Mouse (Mus musculus) E14TG2a.4 (cell line): Measurements from ENCODE around the gene Il17re.
A peak's percentile ranks its signal among the peaks of the same experiment; 100 is the strongest.

ENCODE experiments used
- H3K27me3 ChIP-seq: 2 replicates; pipeline ENCODE4 v1.6.1; 2014; ENCODE audit warnings: low read length, control low read depth; ENCODE audit not compliant: insufficient read depth
- H3K36me3 ChIP-seq: 2 replicates; pipeline ENCODE4 v1.6.1; 2014; ENCODE audit warnings: low read length, control low read depth; ENCODE audit not compliant: insufficient read depth
- H3K4me1 ChIP-seq: replicated peaks from 2 replicates; pipeline ENCODE4 v1.6.1; 2014; ENCODE audit warnings: low read depth, low read length, control low read depth
- H3K4me3 ChIP-seq: replicated peaks from 2 replicates; pipeline ENCODE4 v1.5.1; 2014; ENCODE audit warnings: mild to moderate bottlenecking, low read length
- H3K9me3 ChIP-seq: 2 replicates; pipeline ENCODE4 v1.6.1; 2014; ENCODE audit warnings: low read length, control low read depth
- CTCF ChIP-seq: conservative IDR thresholded peaks from 2 replicates; pipeline ENCODE4 v1.5.1; 2014; ENCODE audit warnings: low read length
- NANOG ChIP-seq: IDR thresholded peaks from 2 replicates; pipeline ENCODE4 v1.6.1; 2014; ENCODE audit warnings: borderline replicate concordance, low read length, mixed read lengths
- POU5F1 ChIP-seq: IDR thresholded peaks from 2 replicates; pipeline ENCODE4 v1.6.1; 2014; ENCODE audit warnings: low read length, borderline replicate concordance

Il17re gene

GRCm38 (mm10) chr6:113502801-113503200, 44.5 kb downstream of the Il17re start:
- peaks cover 24% of the 10 kb centered on the region for H3K27me3 ChIP-seq
- H3K4me1 ChIP-seq, result peaks cover 60% of the 10 kb centered on the region
- H3K36me3 ChIP-seq, result no peaks in the 10 kb centered on the region
- H3K9me3 ChIP-seq, result no peaks in the 10 kb centered on the region
- no peak overlapping the region for H3K4me3 ChIP-seq
- TF ChIP-seq POU5F1, result no peak
- no peak for TF ChIP-seq CTCF
- peak; percentile 64; the same call in 1 of the 2 replicates for TF ChIP-seq NANOG

DNA sequence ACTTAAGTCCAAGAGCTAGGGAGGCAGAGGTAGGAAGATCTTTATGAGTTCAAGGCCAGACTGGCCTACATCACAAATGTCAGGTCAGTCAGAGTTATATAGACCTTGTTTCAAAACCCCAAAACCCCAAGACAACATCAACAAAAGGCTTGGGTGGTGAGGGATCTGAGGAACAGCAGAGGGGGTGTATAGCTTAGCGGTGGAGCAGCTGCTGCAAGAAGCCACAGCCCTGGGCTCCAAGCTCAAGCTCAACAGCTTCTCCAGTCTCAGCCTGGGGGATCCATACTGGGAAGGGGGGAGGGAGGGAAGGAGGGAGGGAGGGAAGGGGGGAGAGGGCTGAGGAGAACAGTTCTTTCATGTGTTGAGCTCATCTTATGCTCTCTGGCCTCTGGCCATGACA, 47.4 kb downstream of the Il17re start:
- Histone ChIP-seq H3K27me3 (peaks cover 11% of the 10 kb centered on the region), H3K4me1 (peaks cover 66% of the 10 kb centered on the region), H3K9me3 (no peaks in the 10 kb centered on the region), H3K36me3 (no peaks in the 10 kb centered on the region), H3K4me3 (no peak overlapping the region)
- TF ChIP-seq CTCF (no peak), POU5F1 (no peak), NANOG (no peak)

- Histone ChIP-seq H3K4me3 (no peak overlapping the region), H3K27me3 (no peaks in the 10 kb centered on the region), H3K4me1 (peaks cover 54% of the 10 kb centered on the region), H3K9me3 (no peaks in the 10 kb centered on the region), H3K36me3 (0 out of 2 replicates have a peak, but pooled peaks cover 5% of the 10 kb centered on the region)
- TF ChIP-seq NANOG, result no peak
- no peak for TF ChIP-seq POU5F1
- TF ChIP-seq CTCF, result no peak
Observed at GRCm38 (mm10) chr6:113507130-113507529, 48.8 kb downstream of the Il17re start.

- peaks cover 47% of the 10 kb centered on the region for H3K4me1 ChIP-seq
- H3K27me3 ChIP-seq, result no peaks in the 10 kb centered on the region
- H3K4me3 ChIP-seq, result no peak overlapping the region
- H3K9me3 ChIP-seq, result no peaks in the 10 kb centered on the region
- TF ChIP-seq POU5F1, result no peak
- TF ChIP-seq NANOG, result no peak
- TF ChIP-seq CTCF, result no peak
- H3K36me3 ChIP-seq, result peaks cover 14% of the 10 kb centered on the region
Observed at GRCm38 (mm10) chr6:113508272-113508946, 50.1 kb downstream of the Il17re start.

DNA sequence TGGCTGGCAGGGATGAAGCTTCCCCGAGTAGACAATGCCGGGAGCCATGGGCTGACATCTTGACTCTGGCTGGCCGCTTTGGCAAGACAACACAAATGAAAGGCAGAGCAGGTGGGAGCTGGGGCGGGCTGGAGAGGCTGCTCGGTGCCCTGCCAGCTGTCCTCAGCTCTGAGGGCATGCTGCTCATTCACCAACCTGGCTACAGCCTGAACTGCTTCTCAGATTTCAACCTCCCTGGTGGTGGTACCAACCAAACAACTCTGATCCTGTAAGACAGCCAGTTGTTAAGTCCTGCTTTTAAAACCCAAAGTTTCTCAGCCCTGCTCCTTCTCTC, 50.6 kb downstream of the Il17re start:
- H3K4me1 ChIP-seq, result peaks cover 44% of the 10 kb centered on the region
- TF ChIP-seq POU5F1 (no peak), CTCF (no peak), NANOG (no peak)
- peaks cover 19% of the 10 kb centered on the region for H3K36me3 ChIP-seq

GRCm38 (mm10) chr6:113513944-113514343, 55.7 kb downstream of the Il17re start:
- H3K4me3 ChIP-seq, result no peak overlapping the region
- H3K27me3 ChIP-seq, result no peaks in the 10 kb centered on the region
- no peaks in the 10 kb centered on the region for H3K9me3 ChIP-seq
- H3K36me3 ChIP-seq, result peaks cover 70% of the 10 kb centered on the region
- H3K4me1 ChIP-seq, result peaks cover 7% of the 10 kb centered on the region
- TF ChIP-seq CTCF (no peak), NANOG (no peak), POU5F1 (no peak)

More for the DNA sequence above, 50.6 kb downstream of the Il17re start:
- H3K4me3 ChIP-seq, result no peak overlapping the region
- H3K27me3 ChIP-seq, result no peaks in the 10 kb centered on the region
- no peaks in the 10 kb centered on the region for H3K9me3 ChIP-seq

- no peaks in the 10 kb centered on the region for H3K9me3 ChIP-seq
- no peak overlapping the region for H3K4me3 ChIP-seq
- peaks cover 76% of the 10 kb centered on the region for H3K36me3 ChIP-seq
- no peaks in the 10 kb centered on the region for H3K27me3 ChIP-seq
- H3K4me1 ChIP-seq, result 0 out of 2 replicates have a peak, but pooled peaks cover 5% of the 10 kb centered on the region
- TF ChIP-seq POU5F1 (no peak), CTCF (no peak), NANOG (no peak)
Observed at GRCm38 (mm10) chr6:113514600-113514999, 56.3 kb downstream of the Il17re start.

- no peak for TF ChIP-seq POU5F1
- TF ChIP-seq NANOG, result no peak
- no peak for TF ChIP-seq CTCF
- Histone ChIP-seq H3K4me1 (0 out of 2 replicates have a peak, but pooled peaks cover 5% of the 10 kb centered on the region), H3K36me3 (peaks cover 99% of the 10 kb centered on the region), H3K27me3 (no peaks in the 10 kb centered on the region), H3K4me3 (no peak overlapping the region), H3K9me3 (no peaks in the 10 kb centered on the region)
Observed at GRCm38 (mm10) chr6:113517434-113518080, 59.3 kb downstream of the Il17re start.
